Mouse (Mus musculus) adrenal gland, postnatal 25 days (tissue): ENCODE results near the gene Gm5089. TPM values are rescaled to one million over a fixed set of nuclear protein-coding genes. Genes with fewer than 3 reads are reported as not detected.
"Not testable (repeated sequence)": the region's sequence is repeated elsewhere in the genome, so short reads cannot be mapped to it uniquely, and the experiment has no call there.

ENCODE experiments used
- DNase-seq: peaks from one replicate; pipeline ENCODE4 v3.0.0; 2021; ENCODE audit warnings: mixed read lengths
- total RNA-seq: library from RNA; stranded (reverse); gene quantifications from 2 replicates; pipeline ENCODE4 v1.2.3, GENCODE M21; 2021

The Gm5089 gene
- total RNA-seq, 1 experiment from 2014 or later, result not detected

GRCm38 (mm10) chr14:122463734-122464341 lies 12.9 kb upstream of the Gm5089 start:
- DNase-seq, result peak; percentile 59

GRCm38 (mm10) chr14:122463080-122463691 lies 12.3 kb upstream of the Gm5089 start:
- no peak for DNase-seq

DNA sequence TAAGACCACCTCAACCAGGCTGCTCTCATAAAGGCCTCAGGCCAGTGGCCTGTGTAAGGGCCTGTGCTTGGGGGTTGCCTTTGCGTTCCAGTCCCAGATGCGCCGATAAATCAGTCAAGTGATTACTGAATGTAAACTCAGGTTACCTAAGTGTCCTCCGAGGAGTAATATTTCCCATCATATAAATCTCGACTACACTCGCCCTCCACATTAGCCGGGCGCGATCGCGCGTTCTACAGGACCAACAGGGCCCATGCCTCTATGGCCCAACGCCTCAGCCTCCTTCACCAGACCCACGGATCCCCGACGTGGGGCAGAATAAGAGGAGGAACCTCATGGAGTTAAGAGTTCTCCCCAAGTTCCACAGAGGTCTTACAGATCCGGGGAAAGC lies 11.8 kb upstream of the Gm5089 start:
- DNase-seq, result no peak

DNA sequence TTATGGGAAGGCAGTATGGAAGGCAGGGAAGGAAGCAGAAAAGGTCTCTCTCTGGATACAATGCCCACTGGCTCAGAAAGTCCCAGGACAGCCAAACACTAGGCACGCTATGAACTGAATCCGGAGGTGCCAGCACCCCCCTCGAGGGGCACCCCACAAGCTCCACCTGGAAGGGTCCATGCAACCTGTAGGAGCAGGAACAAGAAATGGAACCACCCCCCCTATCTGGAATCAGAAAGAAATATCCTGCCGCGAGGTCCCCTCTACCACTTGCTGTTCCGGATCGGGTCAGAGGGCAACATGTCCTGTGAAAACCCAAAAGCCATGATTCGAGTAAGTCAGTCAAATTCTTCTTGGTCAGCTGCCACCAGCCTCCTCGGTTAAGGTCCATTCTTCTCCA lies 11.1 kb upstream of the Gm5089 start:
- DNase-seq, result no peak

DNA sequence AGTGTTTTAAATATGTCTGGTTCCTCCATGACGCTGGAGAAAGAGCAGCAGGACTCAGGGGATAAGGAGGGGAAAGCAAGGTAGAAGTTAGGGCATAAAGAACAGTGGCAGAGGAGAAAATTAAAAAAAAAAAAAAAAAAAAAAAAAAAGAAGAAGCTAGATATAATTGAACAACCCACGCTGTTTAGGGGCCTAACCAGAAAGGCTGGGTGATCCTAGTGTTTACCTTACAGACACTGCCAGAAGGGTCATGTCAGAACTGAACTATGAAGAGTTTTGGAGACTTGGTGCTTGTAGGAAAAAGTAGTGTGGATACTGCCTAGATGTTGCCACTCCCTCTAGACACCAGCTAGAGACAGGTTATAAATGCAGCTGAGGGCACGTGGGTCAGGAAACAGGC lies 10.6 kb upstream of the Gm5089 start:
- DNase-seq, result no peak

- no peak for DNase-seq
Measured at GRCm38 (mm10) chr14:122460226-122460625, 9.3 kb upstream of the Gm5089 start.

GRCm38 (mm10) chr14:122459776-122460175 lies 8.9 kb upstream of the Gm5089 start:
- no peak for DNase-seq

- DNase-seq, result not testable (repeated sequence)
Measured at GRCm38 (mm10) chr14:122459332-122459731, 8.4 kb upstream of the Gm5089 start.

GRCm38 (mm10) chr14:122455562-122455958 lies 4.6 kb upstream of the Gm5089 start:
- no peak for DNase-seq

GRCm38 (mm10) chr14:122454901-122455561 lies 4.1 kb upstream of the Gm5089 start:
- DNase-seq, result no peak

GRCm38 (mm10) chr14:122453996-122454738 lies 3.3 kb upstream of the Gm5089 start:
- DNase-seq, result no peak

DNA sequence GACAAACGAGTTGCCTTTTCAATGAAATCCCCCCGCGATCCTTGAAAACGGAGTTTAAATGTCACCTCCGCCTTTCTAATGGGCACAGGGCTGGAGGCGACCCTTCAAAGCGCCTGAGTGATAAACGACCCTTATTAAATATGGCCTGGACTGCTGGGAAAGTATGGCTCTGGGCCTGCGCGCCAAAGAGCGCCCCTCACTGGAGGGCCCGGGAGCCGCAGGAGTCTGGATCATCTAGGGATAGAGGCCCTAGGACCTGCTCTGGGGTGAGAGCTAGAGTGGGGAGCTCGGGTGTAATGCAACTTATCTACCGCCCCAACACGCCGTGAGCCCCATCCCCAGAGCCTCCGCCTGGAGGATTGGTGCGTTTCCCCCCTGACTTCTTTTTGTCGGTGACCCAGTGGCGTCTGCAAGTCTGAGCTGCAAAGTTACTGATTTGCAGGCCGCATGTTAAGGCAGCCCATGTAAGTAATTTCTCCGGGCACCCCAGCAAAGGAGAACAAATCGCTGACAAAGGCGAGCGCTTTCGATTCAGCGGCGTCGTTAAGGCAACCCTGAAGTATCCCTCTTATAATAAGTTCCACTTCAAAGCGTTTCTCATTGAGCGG lies 2.6 kb upstream of the Gm5089 start:
- DNase-seq, result no peak

DNA sequence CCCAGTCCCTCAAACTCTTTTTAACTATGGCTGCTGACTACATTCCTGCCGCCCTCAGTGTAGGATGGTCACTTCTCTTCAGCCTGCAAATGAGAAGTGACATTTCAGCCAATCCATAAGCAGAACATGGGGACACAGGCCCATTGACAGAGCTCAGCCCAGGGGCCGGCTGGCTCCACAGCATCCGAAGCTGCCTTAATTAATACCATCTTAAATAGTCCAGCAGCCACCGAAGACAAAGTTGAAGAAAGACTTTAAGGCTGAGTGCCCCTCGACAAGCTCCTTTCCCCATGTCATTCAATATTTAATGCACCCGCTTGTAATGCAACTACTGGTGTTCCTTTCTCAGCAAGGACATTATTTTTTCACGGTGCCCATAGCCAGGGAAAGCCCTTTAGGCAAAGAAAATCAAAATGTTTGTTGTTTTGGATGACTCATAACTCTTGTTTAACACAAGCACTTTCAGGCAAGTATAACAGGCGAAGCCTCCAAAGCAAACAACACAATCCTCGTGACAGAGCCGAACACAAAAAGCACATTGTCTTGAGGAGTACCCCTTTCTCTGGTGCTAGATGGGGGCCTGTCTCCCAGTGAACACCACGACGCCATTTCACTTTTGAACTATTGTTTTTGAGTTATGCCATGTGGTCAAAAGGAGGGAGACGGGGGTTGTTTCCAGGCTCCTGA lies 1.9 kb upstream of the Gm5089 start:
- DNase-seq, result no peak

GRCm38 (mm10) chr14:122451551-122452145 lies 733 bp upstream of the Gm5089 start:
- no peak for DNase-seq

DNA sequence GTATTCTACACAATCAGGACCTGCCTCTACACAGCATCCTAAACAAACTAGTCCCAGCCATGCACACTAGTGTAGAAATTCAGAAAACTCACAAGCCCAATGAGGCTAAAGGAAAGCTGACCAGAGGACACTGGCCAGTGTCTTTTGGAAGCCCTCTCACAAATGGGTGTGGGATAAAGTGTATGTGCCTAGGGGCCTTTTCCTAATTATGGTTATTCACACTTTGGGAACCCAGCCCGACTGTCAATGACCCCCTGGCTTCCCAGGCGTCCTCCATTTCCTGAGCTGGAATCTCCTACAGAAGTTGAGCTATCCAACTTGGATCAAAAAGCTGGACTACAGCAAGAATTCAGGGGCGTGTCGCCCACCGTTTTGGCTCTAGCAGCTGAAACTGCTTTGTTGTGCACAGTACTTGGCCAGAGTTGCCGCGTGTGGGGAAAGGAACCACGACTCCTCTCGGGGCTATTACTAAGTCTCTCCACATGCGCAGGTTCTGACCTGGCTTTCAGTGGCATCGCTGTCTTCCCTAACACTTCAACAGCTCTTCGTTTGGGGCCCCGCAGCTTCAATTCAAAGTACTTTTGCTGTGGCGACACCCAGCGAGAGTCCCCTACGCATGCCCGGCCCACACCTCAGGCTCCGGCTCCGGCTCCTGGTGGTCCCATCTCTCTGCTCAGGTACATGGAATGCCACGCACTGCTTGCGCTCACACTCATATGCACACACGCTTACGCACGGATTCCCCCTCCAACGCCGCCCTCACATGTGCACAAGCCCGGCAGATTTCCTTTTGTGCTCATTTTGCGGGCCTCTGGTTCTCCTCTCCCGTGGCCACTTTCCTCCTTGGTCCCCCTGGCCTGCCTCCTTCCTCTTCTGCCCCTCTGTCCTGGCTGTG lies 1.1 kb downstream of the Gm5089 start:
- no peak for DNase-seq

DNA sequence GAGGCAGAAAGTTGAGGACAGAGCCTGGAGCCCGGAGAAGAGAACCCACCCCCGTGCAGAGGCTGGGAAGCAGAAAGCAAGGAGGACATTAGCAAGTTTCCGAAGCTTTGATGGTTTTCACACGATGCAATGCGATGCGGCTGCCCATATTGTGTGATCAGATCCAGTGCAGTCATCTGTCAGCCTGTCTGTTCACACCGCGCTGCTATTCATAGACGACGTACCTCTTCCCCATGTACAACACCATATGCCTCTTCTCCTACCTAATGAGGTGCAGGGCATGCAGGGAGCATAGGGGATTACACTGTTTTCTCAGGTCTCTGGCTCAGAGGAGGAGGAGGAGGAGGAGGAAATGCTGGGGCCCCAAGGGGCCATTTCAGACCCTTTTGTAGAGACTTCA lies 14.1 kb downstream of the Gm5089 start:
- no peak for DNase-seq

GRCm38 (mm10) chr14:122434039-122434438 lies 16.9 kb downstream of the Gm5089 start:
- DNase-seq, result no peak

DNA sequence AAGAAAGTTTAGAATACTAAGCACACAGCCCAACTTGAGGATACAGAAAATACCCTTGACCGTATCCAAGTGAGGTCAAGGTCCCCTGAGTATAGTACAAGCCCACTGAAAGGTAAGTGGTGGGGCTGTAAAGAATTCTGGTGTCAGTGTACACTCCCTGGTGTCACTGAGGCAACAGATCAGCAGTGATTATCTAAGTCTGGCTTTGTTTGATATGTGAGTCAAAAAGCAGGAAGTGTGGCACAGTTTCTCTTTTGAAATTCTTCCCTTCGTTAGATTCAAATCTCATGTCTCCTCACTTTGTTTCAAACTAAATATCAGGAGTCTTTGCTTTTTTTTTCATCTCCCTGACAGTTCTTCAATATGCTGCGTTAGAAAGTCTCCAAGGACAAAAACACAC lies 18.4 kb downstream of the Gm5089 start:
- DNase-seq, result no peak

DNA sequence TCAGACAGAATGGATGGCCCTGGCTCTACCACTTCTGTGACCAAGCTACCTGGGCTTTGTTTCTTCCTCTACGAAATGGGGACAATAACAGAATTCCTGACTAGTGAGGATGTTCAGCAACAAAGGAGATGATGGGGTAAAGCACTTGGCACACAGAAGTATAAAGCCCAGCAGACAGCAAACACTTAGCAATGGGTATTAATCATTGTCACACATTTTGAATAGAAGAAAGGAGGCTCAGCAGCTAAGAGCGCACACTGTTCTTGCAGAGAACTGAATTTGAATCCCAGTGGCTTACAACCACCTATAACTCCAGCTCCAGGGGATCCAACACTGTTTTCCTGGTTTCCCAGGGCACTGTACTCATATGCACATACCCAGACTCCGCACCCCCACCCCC lies 23.3 kb downstream of the Gm5089 start:
- no peak for DNase-seq

- DNase-seq, result no peak
Measured at GRCm38 (mm10) chr14:122427204-122427560, 23.7 kb downstream of the Gm5089 start.
